Comparison of ENCODE assay signal across 36 mouse cellular contexts in the genomic region with DNA sequence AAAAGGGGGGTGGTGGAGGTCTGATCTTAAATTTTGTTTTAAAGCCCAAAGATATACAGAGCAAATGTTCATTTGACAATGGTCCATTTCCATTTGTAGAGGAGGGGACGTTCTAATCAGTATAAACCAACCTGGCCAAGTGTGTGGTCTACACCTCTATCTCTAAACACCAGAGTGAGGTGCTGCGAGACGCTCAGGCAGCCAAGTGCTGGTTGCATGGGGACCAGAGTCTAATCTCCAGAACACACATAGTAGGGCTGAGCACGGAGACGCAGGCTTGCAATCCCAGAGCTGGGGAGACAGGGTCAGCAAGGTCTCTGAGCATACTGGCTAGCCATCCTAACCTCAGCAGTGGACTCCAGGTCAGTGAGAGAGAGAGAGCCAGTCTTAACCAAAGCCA. TPM values are rescaled to one million over a fixed set of nuclear protein-coding genes. Genes with fewer than 3 reads are reported as not detected.
A peak's percentile ranks its signal among the peaks of the same experiment; 100 is the strongest.
DNase-seq lines count a peak whose midpoint lies in the region; ATAC-seq and TF ChIP-seq lines count a peak whose summit lies in the region.
"Had no signal": no experiment of that assay in that cellular context is flagged by ENCODE, and none has a peak within 500 bp of the region (broad histone marks: within the 10 kb centered on the region; RNA-seq: fewer than 3 reads in every experiment).

No protein-coding gene starts in this region.

- no peak overlapping the region for H3K27ac ChIP-seq in heart, embryonic 11.5 days (ENCODE audit: low read depth, low read length)
- H3K27ac ChIP-seq in MEL (ENCODE audit: control insufficient read depth, low read depth, low read length): no peak overlapping the region; the same call in 1 of the 2 replicates
- H3K27ac ChIP-seq: embryonic facial prominence, embryonic 12.5 days; embryonic facial prominence, embryonic 15.5 days; forebrain, embryonic 10.5 days; forebrain, embryonic 13.5 days; heart, adult 2 months; heart, embryonic 13.5 days; hindbrain, embryonic 14.5 days; hindbrain, postnatal 0 days had no signal

- peak; percentile 74 to 79 for TF ChIP-seq EP300 in MEL (IDR thresholded peaks at IDR 0.05; ENCODE audit: low read depth in 1 of 2, low read length in 2 of 2)

- no peak for TF ChIP-seq POLR2A in MEL (IDR thresholded peaks at IDR 0.05; ENCODE audit: control insufficient read depth in 1 of 2, insufficient read depth in 1 of 2, low read depth in 1 of 2, low read length in 2 of 2, poor library complexity in 1 of 2)

- TF ChIP-seq RAD21 in MEL (IDR thresholded peaks at IDR 0.05; ENCODE audit: low read depth, low read length): no peak

- peaks cover 4% of the 10 kb centered on the region; the same call in 1 of the 2 replicates for H3K27me3 ChIP-seq in heart, embryonic 11.5 days (ENCODE audit: control insufficient read depth, insufficient read depth, low read length)
- H3K27me3 ChIP-seq in MEL (ENCODE audit: control insufficient read depth in 1 of 2, insufficient read depth in 2 of 2, low read length in 2 of 2): no peaks in the 10 kb centered on the region
- H3K27me3 ChIP-seq: embryonic facial prominence, embryonic 15.5 days; forebrain, embryonic 13.5 days; Patski had no signal

- no peak for DNase-seq in heart, postnatal 14 days
- DNase-seq in MEL (ENCODE audit: low read depth, low spot score): peak; percentile 48
- no peak for DNase-seq in left cerebral cortex, adult 18-20 months (ENCODE audit: low spot score in 2 of 2)
- DNase-seq in urinary bladder, postnatal 14 days (ENCODE audit: low spot score): no peak
- DNase-seq: adrenal gland, postnatal 10 days; adrenal gland, postnatal 36 days; cerebellum, adult 11 months; cerebellum, adult 2 months; cerebellum, adult 9-11 months; cerebellum, postnatal 25 days; gastrocnemius, postnatal 14 days; heart, adult 2 months; kidney, adult 18-20 months had no signal

- no peaks in the 10 kb centered on the region for H3K36me3 ChIP-seq in heart, embryonic 11.5 days (ENCODE audit: control insufficient read depth, insufficient read depth, low read length)
- peaks cover 0 to 11% of the 10 kb centered on the region in 2 experiments; a peak in 2 of 4 replicates for H3K36me3 ChIP-seq in MEL (ENCODE audit: control insufficient read depth in 1 of 2, insufficient read depth in 2 of 2, low read length in 2 of 2)
- H3K36me3 ChIP-seq: embryonic facial prominence, embryonic 15.5 days; heart, embryonic 13.5 days had no signal

- H3K4me1 ChIP-seq in heart, embryonic 11.5 days (ENCODE audit: control insufficient read depth, insufficient read depth, low read length): no peaks in the 10 kb centered on the region; the same call in 1 of the 2 replicates
- peaks cover 9 to 12% of the 10 kb centered on the region in 2 experiments for H3K4me1 ChIP-seq in MEL (ENCODE audit: control insufficient read depth in 1 of 2, insufficient read depth in 2 of 2, low read length in 2 of 2)

- H3K4me2 ChIP-seq in heart, embryonic 11.5 days: no peak overlapping the region
- H3K4me2 ChIP-seq: embryonic facial prominence, embryonic 12.5 days; embryonic facial prominence, embryonic 15.5 days; forebrain, embryonic 13.5 days; heart, embryonic 13.5 days; hindbrain, embryonic 14.5 days had no signal

- intact Hi-C loops in heart, postnatal 14 days (cut with DNase I): no loop called here

- H3K4me3 ChIP-seq in heart, embryonic 11.5 days (ENCODE audit: low read depth, low read length): no peak overlapping the region
- H3K4me3 ChIP-seq in MEL (ENCODE audit: control insufficient read depth in 1 of 2, insufficient read depth in 1 of 2, low read depth in 2 of 2, low read length in 2 of 2): no peak overlapping the region
- H3K4me3 ChIP-seq: embryonic facial prominence, embryonic 12.5 days; embryonic facial prominence, embryonic 15.5 days; erythroblast, embryonic 14.5 days; forebrain, embryonic 10.5 days; forebrain, embryonic 13.5 days; heart, adult 2 months; heart, embryonic 13.5 days had no signal

- 76% methylated on average over 5 of the region's 5 CpGs for WGBS in heart, embryonic 11.5 days (ENCODE audit: insufficient replicate concordance)

- no peak for TF ChIP-seq CTCF in MEL (IDR thresholded peaks at IDR 0.05 in 2 of 3, conservative IDR thresholded peaks at IDR 0.05 in 1 of 3; ENCODE audit: control insufficient read depth in 1 of 3, insufficient read depth in 1 of 3, low read depth in 2 of 3, low read length in 3 of 3, poor library complexity in 1 of 3, severe bottlenecking in 1 of 3)

- no peaks in the 10 kb centered on the region for H3K79me2 ChIP-seq in MEL (ENCODE audit: control insufficient read depth, insufficient read depth, low read length, poor library complexity)

- ATAC-seq in heart, embryonic 11.5 days (replicated peaks; ENCODE audit: insufficient number of reproducible peaks, low FRiP score, low TSS enrichment): peak; percentile 73
- peak; percentile 96 for ATAC-seq in erythroblast, adult 5-6 weeks (replicated peaks; ENCODE audit: low FRiP score, poor library complexity, severe bottlenecking)
- peak; percentile 85 for ATAC-seq in megakaryocyte-erythroid progenitor cell, adult 5-6 weeks (replicated peaks; ENCODE audit: low FRiP score, low TSS enrichment, poor library complexity, severe bottlenecking)
- ATAC-seq: CD4-positive, CD25-positive, alpha-beta regulatory T cell, adult 4 months; forebrain, embryonic 13.5 days; forebrain, embryonic 16.5 days; hindbrain, postnatal 0 days; inflammation-experienced regulatory T-cells, adult 6 months; intestine, embryonic 16.5 days; Patski had no signal

- H3K9ac ChIP-seq in heart, embryonic 11.5 days (ENCODE audit: low read depth, low read length): no peak overlapping the region
- no peak overlapping the region for H3K9ac ChIP-seq in MEL (ENCODE audit: control insufficient read depth, low read depth, low read length, poor library complexity, severe bottlenecking)
- H3K9ac ChIP-seq: embryonic facial prominence, embryonic 12.5 days; embryonic facial prominence, embryonic 15.5 days; forebrain, embryonic 13.5 days; heart, embryonic 13.5 days; hindbrain, embryonic 14.5 days had no signal

- no peaks in the 10 kb centered on the region for H3K9me3 ChIP-seq in heart, embryonic 11.5 days (replicated peaks; ENCODE audit: control insufficient read depth, low read length)
- no peaks in the 10 kb centered on the region for H3K9me3 ChIP-seq in MEL (replicated peaks; ENCODE audit: insufficient read depth, low read length)
- H3K9me3 ChIP-seq: embryonic facial prominence, embryonic 12.5 days; embryonic facial prominence, embryonic 15.5 days; forebrain, embryonic 10.5 days; forebrain, embryonic 13.5 days; heart, embryonic 13.5 days had no signal

TF ChIP-seq in MEL, 35 proteins besides CTCF, POLR2A, EP300 and RAD21 (continues in another document):
- TF ChIP-seq ZNF384 (IDR thresholded peaks at IDR 0.05; ENCODE audit: low read depth, low read length) (no peak), NELFE (IDR thresholded peaks at IDR 0.05; ENCODE audit: low read depth, low read length) (no peak), E2F4 (IDR thresholded peaks at IDR 0.05; ENCODE audit: borderline replicate concordance, low read depth, low read length) (no peak), GATA1 (IDR thresholded peaks at IDR 0.05; ENCODE audit: low read depth, low read length) (peak; percentile 58), BHLHE40 (IDR thresholded peaks at IDR 0.05; ENCODE audit: borderline replicate concordance, low read depth, low read length) (no peak), MYB (IDR thresholded peaks at IDR 0.05; ENCODE audit: low read depth, low read length) (no peak), SMC3 (IDR thresholded peaks at IDR 0.05; ENCODE audit: low read depth, low read length) (no peak), ZC3H11A (IDR thresholded peaks at IDR 0.05; ENCODE audit: low read depth, low read length) (no peak), ETS1 (IDR thresholded peaks at IDR 0.05; ENCODE audit: low read depth, low read length) (peak; percentile 40; the same call in 1 of the 2 replicates), POLR2AphosphoS5 (IDR thresholded peaks at IDR 0.05; ENCODE audit: borderline replicate concordance, low read depth, low read length) (no peak)

RNA-seq across cellular contexts. Expression of a gene that starts 6.5 kb away (rescaled TPM):
- 5.9 and 7.1 TPM in 2 replicates for polyA plus RNA-seq in heart, embryonic 11.5 days (2014; fragmentation: Nextera tagmentation; extraction: Ambion mirVana)
- under 1 TPM; 0.24 to 0.68 TPM for total RNA-seq in heart, postnatal 14 days (2021)
- 0.07 and 0.31 TPM in 2 replicates for total RNA-seq in MEL (2012; rRNA removed)
- polyA plus RNA-seq in MEL (2012; ENCODE audit: insufficient read depth in 1 of 2, insufficient read length in 2 of 2, low read depth in 1 of 2, low replicate concordance in 2 of 2, missing spikeins in 1 of 2): under 1 TPM in 1 of 2 experiments, not detected in 1; 0.43 TPM
- total RNA-seq in erythroblast, adult 5-6 weeks (2015; ENCODE audit: low replicate concordance): 20.0 and 26.1 TPM in 2 replicates
- total RNA-seq in erythroblast, adult 5-6 weeks (2017; ENCODE audit: low replicate concordance): 24.4 and 40.0 TPM in 2 replicates
- 10.0 and 12.8 TPM in 2 replicates for total RNA-seq in megakaryocyte-erythroid progenitor cell, adult 5-6 weeks (2014; fragmentation: Nextera tagmentation)
- total RNA-seq in megakaryocyte-erythroid progenitor cell, adult 5-6 weeks (2017): 1.2 and 1.4 TPM in 2 replicates
- total RNA-seq in left cerebral cortex, adult 18-20 months (2021): 10 to 100 TPM; 71.1 to 76.5 TPM

RNA-seq across cellular contexts. Expression of a gene that starts 47.5 kb away (rescaled TPM):
- polyA plus RNA-seq in heart, embryonic 11.5 days (2014; fragmentation: Nextera tagmentation; extraction: Ambion mirVana): not detected in 2 replicates
- total RNA-seq in heart, postnatal 14 days (2021): not detected
- not detected in 2 replicates for total RNA-seq in MEL (2012; rRNA removed)
- polyA plus RNA-seq in MEL (2012; ENCODE audit: insufficient read depth in 1 of 2, insufficient read length in 2 of 2, low read depth in 1 of 2, low replicate concordance in 2 of 2, missing spikeins in 1 of 2): not detected
- total RNA-seq in erythroblast, adult 5-6 weeks (2015; ENCODE audit: low replicate concordance): not detected in 2 replicates
- not detected in 2 replicates for total RNA-seq in erythroblast, adult 5-6 weeks (2017; ENCODE audit: low replicate concordance)
- total RNA-seq in megakaryocyte-erythroid progenitor cell, adult 5-6 weeks (2014; fragmentation: Nextera tagmentation): not detected in 2 replicates
- total RNA-seq in megakaryocyte-erythroid progenitor cell, adult 5-6 weeks (2017): not detected in 2 replicates
- total RNA-seq in left cerebral cortex, adult 18-20 months (2021): not detected
- total RNA-seq: adrenal gland, adult 18-20 months; adrenal gland, postnatal 10 days; adrenal gland, postnatal 36 days; common myeloid progenitor, adult 5-6 weeks; gastrocnemius, adult 18-20 months; gastrocnemius, postnatal 14 days; gastrocnemius, postnatal 4 days; heart, adult 2 months; heart, postnatal 25 days had no signal
- polyA plus RNA-seq: C2C12; CD4-positive, CD25-positive, alpha-beta regulatory T cell, adult 4 months; cerebellum, adult 2 months; embryonic facial prominence, embryonic 12.5 days; embryonic facial prominence, embryonic 15.5 days; erythroblast, embryonic 14.5 days; forebrain, embryonic 10.5 days; forebrain, embryonic 13.5 days; heart, adult 2 months; heart, embryonic 13.5 days; heart, embryonic 16.5 days; inflammation-experienced regulatory T-cells, adult 6 months; intestine, embryonic 16.5 days; Patski had no signal

RNA-seq across cellular contexts. Expression of a gene that starts 54.9 kb away (rescaled TPM):
- polyA plus RNA-seq in heart, embryonic 11.5 days (2014; fragmentation: Nextera tagmentation; extraction: Ambion mirVana): 0.84 and 0.93 TPM in 2 replicates
- 1 to 10 TPM; 2.5 to 3.3 TPM for total RNA-seq in heart, postnatal 14 days (2021)
- total RNA-seq in MEL (2012; rRNA removed): not detected in 2 replicates
- polyA plus RNA-seq in MEL (2012; ENCODE audit: insufficient read depth in 1 of 2, insufficient read length in 2 of 2, low read depth in 1 of 2, low replicate concordance in 2 of 2, missing spikeins in 1 of 2): not detected
- total RNA-seq in erythroblast, adult 5-6 weeks (2015; ENCODE audit: low replicate concordance): 0.42 and 0.77 TPM in 2 replicates
- 0.14 and 0.17 TPM in 2 replicates for total RNA-seq in erythroblast, adult 5-6 weeks (2017; ENCODE audit: low replicate concordance)
- 0.79 and 2.3 TPM in 2 replicates for total RNA-seq in megakaryocyte-erythroid progenitor cell, adult 5-6 weeks (2014; fragmentation: Nextera tagmentation)
- total RNA-seq in megakaryocyte-erythroid progenitor cell, adult 5-6 weeks (2017): 0.30 and 1.8 TPM in 2 replicates
- 100 to 1,000 TPM; 122 to 124 TPM for total RNA-seq in left cerebral cortex, adult 18-20 months (2021)
- polyA plus RNA-seq: C2C12; CD4-positive, CD25-positive, alpha-beta regulatory T cell, adult 4 months; erythroblast, embryonic 14.5 days; inflammation-experienced regulatory T-cells, adult 6 months had no signal

Comparison
In these comparisons a context has a peak if more than half of its experiments do, and no peak if none do; other contexts are left out.
1. RNA of a gene that starts 54.9 kb away (total RNA-seq): 122 to 124 TPM in left cerebral cortex, adult 18-20 months; 2.5 to 3.3 TPM in heart, postnatal 14 days, 0.30 to 2.3 TPM in megakaryocyte-erythroid progenitor cell, adult 5-6 weeks, 0.14 to 0.77 TPM in erythroblast, adult 5-6 weeks and not detected in MEL; every median in the first group is over 10 times any median in the second.
2. Peak in every context shown above with its lines, with median percentiles within 50 percentile points of each other: ATAC-seq.